Mouse (Mus musculus) urinary bladder, postnatal 36 days (tissue): ENCODE measurements at regions not wholly inside any gene's neighbourhood (a gene's known extent, or its start where the extent isn't known, plus 50 kb on each side); places are given as distances from the start of the nearest gene placed in this dataset.

Experiments used
- DNase-seq, 2 experiments: peaks; one replicate each; pipeline ENCODE4 v3.0.0; 2022; ENCODE audit warnings: low spot score in 2 of 2, mixed read lengths in 1 of 2

- DNase-seq: no peak
Measured at GRCm38 (mm10) chrX:169554359-169554758, 130.6 kb upstream of the Mid1 start.

DNA sequence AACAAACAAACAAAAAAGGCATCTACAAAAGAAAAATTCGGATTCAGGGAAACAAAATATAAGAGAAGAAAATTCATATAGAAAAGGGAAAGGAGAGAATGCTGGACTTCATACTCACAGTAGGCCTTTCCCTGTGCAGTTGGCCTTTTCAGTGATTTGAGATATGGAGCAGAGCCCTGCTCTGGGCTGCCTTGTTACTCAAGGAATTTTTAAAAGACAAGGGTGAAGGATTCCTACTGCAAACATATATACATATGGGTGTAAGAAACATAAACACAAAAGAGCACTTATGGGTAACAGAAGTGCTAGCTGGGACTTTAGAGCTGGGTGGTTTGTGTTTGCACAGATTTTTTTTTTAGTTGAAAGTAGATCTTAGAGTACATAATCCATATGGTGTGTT lies 132.1 kb upstream of the Mid1 start:
- DNase-seq: no peak

DNA sequence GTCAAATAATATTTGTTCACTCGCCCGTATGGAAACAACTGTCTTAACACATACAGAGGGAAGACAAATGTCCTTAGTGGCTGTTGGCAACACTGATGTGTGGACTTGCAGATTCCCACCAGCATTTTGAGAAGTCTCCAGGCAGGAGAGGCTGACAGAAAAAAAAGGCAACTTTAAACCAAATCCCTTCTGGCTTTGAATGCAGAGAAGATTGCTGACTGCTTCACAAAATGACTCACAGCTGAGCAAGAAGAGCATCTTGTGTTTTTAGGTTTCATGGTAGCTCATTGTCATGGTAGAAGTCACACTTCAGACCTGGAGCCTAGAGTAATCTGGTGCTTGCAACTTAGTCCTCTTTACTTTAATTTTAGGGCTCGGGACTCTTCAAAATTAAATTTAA lies 141.0 kb upstream of the Mid1 start:
- no peak for DNase-seq

GRCm38 (mm10) chrX:169508229-169508628 lies 176.8 kb upstream of the Mid1 start:
- no peak for DNase-seq

- no peak for DNase-seq
Measured at GRCm38 (mm10) chrX:169493577-169493976, 173.4 kb upstream of the Hccs start.

DNA sequence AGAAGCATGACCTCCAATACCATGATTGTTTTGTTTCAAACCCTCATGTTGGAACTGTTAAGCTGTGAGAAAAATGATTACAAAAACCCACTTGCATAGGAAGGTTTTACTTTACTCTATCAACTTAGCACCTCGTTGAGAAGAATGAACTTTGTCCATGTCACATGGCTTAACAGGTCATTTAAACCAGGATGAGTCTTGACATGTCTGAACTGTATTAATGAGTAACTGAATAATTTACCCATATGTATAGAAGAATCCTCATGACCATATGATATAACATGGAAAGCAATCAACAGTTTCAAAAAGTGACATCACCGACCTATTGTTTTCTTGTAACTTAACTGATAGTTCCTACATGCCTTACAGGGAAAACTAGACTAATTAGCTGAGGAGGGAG lies 153.3 kb upstream of the Hccs start:
- DNase-seq: no peak

DNA sequence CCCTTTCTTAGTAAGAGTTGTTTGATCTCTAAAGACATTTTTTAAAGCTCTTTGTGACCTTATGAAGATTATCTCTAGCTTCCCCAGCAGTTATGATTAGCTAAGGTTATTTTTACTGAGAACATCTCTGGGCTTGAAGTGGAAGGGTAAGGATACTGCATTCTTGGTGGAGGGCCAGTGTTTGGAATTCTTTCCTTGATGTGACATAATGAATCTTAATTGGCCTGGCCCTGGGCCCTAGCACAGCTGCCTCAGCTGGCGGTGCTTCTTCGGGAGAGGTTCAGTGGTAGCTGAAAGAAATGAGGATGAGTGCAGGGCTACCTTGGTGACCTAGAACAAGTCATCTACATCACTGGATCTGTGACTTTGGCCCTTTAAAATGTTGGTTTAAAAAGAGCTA lies 150.5 kb upstream of the Hccs start:
- peak in 1 of 2 experiments; percentile 1 for DNase-seq

GRCm38 (mm10) chrX:169450159-169450558 lies 130.0 kb upstream of the Hccs start:
- DNase-seq: no peak

DNA sequence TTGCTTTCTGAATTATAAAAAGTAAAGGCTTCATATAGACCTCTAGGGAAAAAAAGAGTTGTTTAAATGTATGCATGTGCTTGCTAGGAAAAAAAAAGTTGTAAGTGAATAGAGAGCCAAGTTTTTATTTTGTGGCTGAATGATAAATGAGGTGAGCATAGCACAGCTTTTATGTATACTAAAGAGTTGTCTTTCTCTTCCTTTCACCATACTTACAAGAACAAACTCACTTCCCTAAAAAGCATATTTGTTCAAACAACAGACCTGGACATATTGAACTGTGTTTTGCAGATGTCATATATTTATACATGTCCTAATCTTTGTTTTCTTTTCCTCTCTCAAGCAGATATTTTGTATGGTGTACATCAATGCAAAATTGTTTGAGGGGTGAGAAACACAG lies 119.4 kb upstream of the Hccs start:
- no peak for DNase-seq

DNA sequence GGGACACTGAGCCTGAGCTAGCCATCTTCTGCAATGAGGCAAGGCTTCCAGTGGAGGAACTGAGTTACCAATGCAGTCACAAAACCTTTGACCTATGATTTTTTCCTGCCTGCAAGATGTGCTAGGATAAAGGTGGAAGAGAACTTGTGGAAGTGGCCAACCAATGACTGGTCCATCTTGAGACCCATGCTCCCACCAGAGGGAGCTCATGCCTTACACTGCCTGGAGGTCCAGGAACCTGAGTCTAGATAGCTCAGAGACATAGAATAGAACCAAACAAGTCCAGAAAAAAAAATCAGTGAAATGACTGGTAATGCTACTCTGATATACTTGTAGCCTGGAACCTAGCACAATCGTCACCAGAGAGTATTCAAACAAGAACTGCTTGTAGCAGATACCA lies 118.5 kb upstream of the Hccs start:
- peak in 1 of 2 experiments; percentile 4 for DNase-seq

- no peak for DNase-seq
Measured at GRCm38 (mm10) chrX:169433903-169434302, 113.7 kb upstream of the Hccs start.

DNA sequence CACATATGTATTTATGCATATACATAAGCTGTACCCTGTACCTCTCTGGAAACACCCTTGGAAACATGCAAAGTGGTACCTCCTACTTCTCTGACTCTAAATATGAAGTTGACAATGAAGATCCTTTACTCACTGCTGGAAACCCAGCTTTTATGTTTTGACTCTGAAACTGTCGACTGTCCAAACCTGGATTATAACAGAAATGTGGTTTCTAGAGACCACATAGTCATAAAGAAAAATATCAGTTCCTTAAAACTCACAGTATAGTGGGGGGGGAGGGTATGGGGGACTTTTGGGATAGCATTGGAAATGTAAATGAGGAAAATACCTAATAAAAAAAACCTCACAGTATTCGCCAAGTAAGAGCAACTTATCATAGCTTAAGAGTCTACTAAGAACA lies 76.7 kb upstream of the Hccs start:
- DNase-seq: no peak

- no peak for DNase-seq
Measured at GRCm38 (mm10) chrX:169386640-169387039, 66.5 kb upstream of the Hccs start.
